Mouse (Mus musculus) ovary, postnatal 10 days (tissue): ENCODE data around the gene Cyp2j12.
"Not testable (repeated sequence)": the region's sequence is repeated elsewhere in the genome, so short reads cannot be mapped to it uniquely, and the experiment has no call there.

Source experiments
- DNase-seq: peaks from one replicate; pipeline ENCODE4 v3.0.0; 2022; ENCODE audit warnings: low spot score

Cyp2j12 gene

DNA sequence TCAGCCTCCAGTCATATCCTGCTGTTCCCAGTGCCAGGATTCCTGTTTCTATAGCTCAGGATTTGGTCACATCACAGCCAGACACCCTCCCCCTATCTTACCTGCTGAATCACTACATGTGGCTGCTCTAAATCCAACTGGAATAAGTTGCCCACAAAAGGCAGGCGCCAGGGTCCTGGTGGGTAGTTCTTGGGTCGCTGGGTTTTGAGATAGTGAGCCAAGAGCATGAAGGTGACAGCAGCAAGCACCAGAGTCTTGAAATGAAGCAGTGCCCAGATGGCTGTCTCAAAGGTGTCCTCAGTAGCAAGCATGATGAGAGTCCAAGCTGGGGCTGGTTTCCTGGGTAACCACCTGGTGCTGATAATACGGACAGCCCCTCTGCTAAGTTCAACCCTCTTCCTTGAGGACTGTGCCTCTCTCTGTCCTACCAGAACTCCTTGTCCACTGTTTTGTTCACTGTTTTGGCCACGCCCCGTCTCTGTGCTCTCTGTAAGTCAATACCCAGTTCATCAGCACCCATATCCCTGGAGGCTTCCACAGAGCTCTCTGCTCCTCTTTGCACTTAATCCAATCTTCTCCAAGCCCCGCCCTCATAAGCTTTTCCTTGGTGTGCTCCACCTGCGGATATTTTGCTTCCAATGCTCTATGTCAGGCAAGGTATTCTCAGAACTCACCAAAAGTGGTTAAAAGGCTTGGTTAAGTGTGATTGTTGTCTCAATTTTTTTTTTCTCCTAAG is at the start of gene Cyp2j12:
Cyp2j12 (minus strand) TSS at position 421 of the 736 bp plus-strand sequence.
- DNase-seq = no peak

DNA sequence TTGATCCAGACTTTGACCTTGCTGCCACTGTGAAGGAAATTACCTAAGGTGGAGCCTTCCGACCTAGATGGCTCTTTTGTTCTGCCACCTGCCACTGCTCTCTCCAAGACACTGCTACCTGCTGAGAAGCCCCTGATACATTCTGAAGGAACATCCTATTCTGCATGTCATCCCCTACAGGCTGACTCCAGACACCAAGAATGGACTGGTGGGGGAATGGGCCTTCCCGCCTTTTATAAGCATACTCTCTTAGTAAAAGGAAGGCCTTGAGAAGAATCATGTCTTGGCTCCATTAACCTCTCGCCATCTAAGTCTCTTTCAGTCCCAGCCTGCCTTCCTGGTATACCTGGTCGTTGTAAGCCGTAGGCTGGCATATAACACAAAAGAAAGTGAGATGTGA is 48.4 kb upstream of the Cyp2j12 start:
- DNase-seq = not testable (repeated sequence)

DNA sequence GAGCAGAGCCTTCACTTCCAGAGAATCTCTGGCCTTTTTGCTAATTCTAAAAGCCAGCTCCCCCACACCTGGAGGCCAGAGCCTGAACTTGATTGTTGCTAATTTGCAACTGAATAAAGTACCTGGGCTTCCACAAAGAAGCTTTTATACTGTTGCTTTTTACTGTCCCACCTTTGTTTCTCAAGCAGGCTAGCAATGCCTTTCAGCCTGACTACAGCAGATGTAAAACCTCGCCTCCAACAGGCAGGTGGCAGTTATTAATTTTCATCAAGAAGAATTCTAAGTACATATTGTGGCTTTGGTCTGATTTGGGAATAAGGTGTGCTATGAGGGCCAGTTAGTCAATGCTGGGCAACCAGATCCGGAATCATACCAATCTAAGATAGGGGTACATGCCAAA is 47.7 kb upstream of the Cyp2j12 start:
- DNase-seq = not testable (repeated sequence)

- DNase-seq = not testable (repeated sequence)
These were observed 47.2 kb upstream of the Cyp2j12 start for GRCm38 (mm10) chr4:96188146-96188545.

DNA sequence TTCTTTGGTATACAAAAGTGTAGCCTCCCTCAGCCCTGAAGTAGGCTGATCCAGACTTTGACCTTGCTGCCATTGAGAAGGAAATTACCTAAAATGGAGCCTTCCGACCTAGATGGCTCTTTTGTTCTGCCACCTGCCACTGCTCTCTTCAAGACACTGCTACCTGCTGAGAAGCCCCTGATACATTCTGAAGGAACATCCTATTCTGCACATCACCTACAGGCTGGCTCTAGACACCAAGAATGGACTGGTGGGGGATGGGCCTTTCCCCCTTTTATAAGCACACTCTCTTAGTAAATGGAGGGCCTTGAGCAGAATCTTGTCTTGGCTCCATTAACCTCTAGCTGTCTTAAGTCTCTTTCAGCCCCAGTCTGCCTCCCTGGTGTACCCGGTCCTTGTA is 43.8 kb upstream of the Cyp2j12 start:
- DNase-seq = not testable (repeated sequence)

DNA sequence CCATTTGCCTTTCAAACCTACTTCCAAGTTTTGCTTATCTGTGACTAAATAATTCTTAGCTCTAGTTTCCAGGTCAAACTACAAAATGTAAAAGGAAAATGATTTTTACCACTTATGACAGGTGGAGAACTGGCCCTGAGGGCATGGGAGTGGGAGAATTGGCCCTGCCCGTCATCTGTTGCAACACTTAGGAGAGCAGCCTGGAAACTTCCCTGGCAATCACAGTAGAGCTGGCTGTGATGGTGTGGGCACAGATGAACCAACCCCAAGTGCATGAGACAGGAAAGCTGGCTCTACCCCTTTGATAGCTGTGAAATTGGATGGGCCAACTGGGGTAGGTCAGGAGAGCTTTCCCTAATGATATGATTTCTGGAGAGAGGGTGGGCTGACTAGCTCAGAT is 21.9 kb upstream of the Cyp2j12 start:
- no peak for DNase-seq

- no peak for DNase-seq
These were observed 20.6 kb upstream of the Cyp2j12 start for GRCm38 (mm10) chr4:96161575-96161974.

DNA sequence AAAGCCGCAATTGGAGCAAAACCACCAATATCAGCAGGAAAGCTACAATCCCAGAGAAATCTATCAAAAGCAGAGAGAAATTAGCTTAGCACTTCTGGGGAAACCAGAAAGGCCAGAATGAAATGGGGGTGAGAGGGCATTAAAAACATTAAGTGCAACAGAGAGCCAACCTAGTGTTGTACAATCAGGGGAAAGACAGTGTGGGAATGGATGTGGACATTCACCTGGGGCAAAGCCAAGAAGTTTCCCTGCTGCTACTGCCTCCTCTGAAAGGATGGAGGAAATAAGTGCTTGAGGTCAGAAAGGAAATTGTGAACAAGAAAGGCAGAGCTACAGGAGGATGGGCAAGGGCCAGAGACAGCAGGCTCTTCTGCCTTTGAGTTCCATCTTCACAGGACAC is 1.7 kb downstream of the Cyp2j12 start:
- no peak for DNase-seq

DNA sequence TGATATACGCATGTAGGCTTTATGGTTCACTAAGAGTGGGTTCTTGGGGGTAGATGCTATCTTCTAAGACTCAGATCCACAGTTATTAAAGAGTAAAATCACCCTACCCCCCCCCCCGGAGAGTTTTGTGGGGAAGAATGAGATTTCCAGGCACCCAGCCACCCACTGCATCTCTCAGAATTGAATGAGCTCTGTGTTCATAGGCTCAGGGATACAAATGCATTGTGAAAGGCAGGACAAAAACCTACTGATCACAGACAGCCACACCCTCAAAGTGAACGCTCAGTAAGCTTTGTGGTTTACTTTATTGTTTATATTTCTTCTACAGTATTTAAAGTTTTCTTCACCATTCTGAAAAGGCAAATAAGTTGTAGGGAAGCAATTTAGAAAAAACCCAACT is 6.7 kb downstream of the Cyp2j12 start:
- no peak for DNase-seq

DNA sequence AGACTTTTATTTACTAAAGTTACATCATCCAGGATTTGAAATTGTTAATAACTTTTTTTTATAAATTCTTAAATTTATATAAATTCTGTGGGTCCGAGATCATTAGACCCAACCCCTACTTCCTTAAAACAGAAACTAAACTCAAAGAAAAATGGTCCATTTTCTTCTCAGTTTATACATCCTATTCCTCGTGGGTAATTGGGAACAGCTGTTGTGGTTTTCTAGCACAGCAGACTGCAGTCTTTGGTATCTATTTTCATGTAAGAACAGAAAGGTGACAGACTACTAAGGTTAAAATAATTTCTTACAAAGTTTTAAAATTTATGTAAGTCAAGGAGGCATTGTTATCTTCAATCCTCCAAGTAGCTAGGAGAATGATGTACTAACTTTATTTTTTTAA is 44.1 kb downstream of the Cyp2j12 start:
- no peak for DNase-seq

DNA sequence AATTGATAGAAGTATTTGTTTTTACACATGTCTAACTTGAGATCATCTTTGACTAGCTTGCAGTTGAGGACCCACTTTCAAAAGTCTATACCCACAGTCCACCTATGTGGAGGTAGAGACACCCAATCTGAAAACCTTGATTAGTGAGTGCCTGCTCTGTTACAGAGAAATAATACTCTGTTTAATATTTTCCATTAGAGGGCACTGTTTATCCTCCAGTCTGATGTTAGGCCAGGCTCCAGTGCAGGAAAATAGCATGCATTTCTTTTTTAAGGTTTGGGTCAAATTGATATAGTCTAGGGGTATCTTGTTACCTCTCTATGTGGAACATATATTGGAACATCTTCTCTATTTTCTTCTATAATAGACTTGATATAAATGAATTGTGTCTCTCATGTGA is 49.1 kb downstream of the Cyp2j12 start:
- no peak for DNase-seq

DNA sequence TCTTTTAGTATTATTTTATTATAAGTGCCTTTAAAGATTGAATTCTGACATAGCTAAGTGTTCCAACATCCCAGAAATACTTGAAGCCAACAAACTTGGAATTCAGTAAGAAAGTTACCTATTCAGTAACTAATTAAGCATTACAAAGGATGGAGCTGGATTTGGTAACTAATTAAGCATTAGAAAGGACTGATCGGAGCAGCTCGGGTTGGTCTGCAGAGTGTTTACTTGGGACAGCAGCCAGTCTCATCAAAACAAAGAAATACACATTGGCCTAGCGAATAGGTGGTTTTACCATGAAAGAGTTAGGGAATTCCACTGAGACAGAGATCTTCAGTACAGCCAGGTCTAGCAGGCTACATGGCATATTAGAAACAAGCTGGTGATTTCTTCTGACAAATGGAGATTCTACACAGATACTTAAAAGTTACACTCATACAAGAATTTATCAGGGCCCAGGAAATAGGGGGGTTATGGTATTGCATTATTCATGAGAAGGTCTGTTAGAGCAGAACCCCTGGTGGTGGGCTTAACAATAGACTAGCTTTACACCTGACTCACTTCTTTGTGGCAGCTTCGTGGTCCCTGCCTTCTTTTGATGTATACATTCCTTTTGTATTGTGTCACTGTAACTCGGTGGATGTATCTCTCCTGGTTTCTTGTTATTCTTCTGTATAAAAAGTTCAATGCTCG is 51.5 kb downstream of the Cyp2j12 start:
- not testable (repeated sequence) for DNase-seq

DNA sequence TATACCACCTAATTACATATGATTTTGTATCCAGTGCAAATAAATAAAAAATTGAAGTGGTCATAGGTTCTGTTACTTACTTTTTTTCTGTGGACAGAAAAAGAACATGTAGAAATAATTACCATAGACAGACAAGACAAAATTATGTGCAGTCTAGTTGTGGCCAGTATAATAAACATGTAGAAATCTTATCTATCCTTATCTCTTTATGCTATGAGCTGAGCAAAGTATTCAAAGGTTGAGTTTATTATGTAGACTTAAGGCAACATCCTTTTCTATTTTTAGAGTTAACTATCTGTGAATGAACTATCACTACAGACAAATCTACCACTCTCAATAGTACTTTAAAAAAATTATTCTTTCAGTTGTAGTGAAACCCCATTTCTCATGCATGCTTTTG is 62.6 kb downstream of the Cyp2j12 start:
- DNase-seq = no peak

GRCm38 (mm10) chr4:96077261-96078125 is 63.5 kb downstream of the Cyp2j12 start, which contains the start of gene Cyp2j13:
Cyp2j13 (minus strand) TSS chr4:96077546.
- no peak for DNase-seq

DNA sequence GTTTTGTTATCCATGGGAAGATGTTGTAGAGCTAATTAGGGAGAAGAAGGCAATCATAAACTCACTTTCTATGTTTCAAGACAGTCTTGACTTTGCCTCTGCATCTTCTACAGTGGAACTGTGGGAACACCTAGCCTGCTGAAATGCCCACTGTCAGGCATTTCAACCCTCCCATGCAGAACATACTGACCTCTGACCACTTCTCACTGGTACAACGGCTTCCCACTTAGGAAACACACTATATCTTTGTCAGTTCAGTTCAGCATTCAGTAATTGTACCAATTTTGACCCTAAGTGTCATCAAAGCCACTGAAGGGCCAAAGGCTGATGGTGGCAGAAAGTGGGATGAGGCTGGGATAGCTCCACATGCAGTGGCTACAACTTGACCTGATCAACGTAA is 78.9 kb downstream of the Cyp2j12 start:
- no peak for DNase-seq

- DNase-seq = no peak
These were observed 80.8 kb downstream of the Cyp2j12 start for GRCm38 (mm10) chr4:96060106-96060505.
